Mouse (Mus musculus) neural tube, embryonic 14.5 days (tissue): Measurements from ENCODE around the gene Naa80. TPM values are rescaled to one million over a fixed set of nuclear protein-coding genes. Genes with fewer than 3 reads are reported as not detected.

Experiments
- ATAC-seq: fragments of 200-750 bp; cut with Nextera tagmentation; 2 replicates; pipeline ENCODE4 v1.8.0; 2017; ENCODE audit warnings: low read depth, mild to moderate bottlenecking, moderate TSS enrichment, moderate library complexity
- H3K27ac ChIP-seq: fragments of 300-500 bp; sonication (generic); 2 replicates; pipeline ENCODE4 v1.5.1; 2014; ENCODE audit warnings: low read depth, mild to moderate bottlenecking, control low read depth, low read length, moderate library complexity, mixed read lengths
- H3K27me3 ChIP-seq: fragments of 300-500 bp; sonication (generic); 2 replicates; pipeline ENCODE4 v1.6.1; 2014; ENCODE audit warnings: low read length; ENCODE audit not compliant: control insufficient read depth, insufficient read depth
- H3K36me3 ChIP-seq: fragments of 300-500 bp; sonication (generic); 2 replicates; pipeline ENCODE4 v1.6.1; 2014; ENCODE audit warnings: low read length, mixed read lengths; ENCODE audit not compliant: control insufficient read depth, insufficient read depth
- H3K4me1 ChIP-seq: fragments of 300-500 bp; sonication (generic); 2 replicates; pipeline ENCODE4 v1.6.1; 2014; ENCODE audit warnings: low read length; ENCODE audit not compliant: control insufficient read depth, insufficient read depth
- H3K4me2 ChIP-seq: fragments of 300-500 bp; sonication (generic); 2 replicates; pipeline ENCODE4 v1.6.1; 2014; ENCODE audit warnings: mild to moderate bottlenecking, low read depth, low read length, control low read depth
- H3K4me3 ChIP-seq: fragments of 300-500 bp; sonication (generic); 2 replicates; pipeline ENCODE4 v1.5.1; 2014; ENCODE audit warnings: low read depth, low read length, control low read depth, mixed read lengths
- H3K9ac ChIP-seq: fragments of 300-500 bp; sonication (generic); replicated peaks from 2 replicates; pipeline ENCODE4 v1.6.1; 2014; ENCODE audit warnings: low read depth, mild to moderate bottlenecking, control low read depth, low read length, mixed read lengths
- H3K9me3 ChIP-seq: fragments of 300-500 bp; sonication (generic); 2 replicates; pipeline ENCODE4 v1.6.1; 2016; ENCODE audit warnings: low read length; ENCODE audit not compliant: control insufficient read depth
- WGBS: fragments of 180-500 bp; shearing (Covaris S2); extraction: QIAGEN DNeasy Blood & Tissue Kit; methylation state at CpG from one replicate; pipeline ENCODE4 v1.1.7; 2014; 5-methylcytosine and 5-hydroxymethylcytosine counted together
- polyA plus RNA-seq: library from polyadenylated mRNA; unstranded; fragments of >200 nt; fragmentation: Nextera tagmentation; extraction: Ambion mirVana; gene quantifications from 2 replicates; pipeline ENCODE4 v1.2.1, GENCODE M21; 2014

The Naa80 gene
- polyA plus RNA-seq, 1 experiment from 2014 or later, result 15.6 TPM

DNA sequence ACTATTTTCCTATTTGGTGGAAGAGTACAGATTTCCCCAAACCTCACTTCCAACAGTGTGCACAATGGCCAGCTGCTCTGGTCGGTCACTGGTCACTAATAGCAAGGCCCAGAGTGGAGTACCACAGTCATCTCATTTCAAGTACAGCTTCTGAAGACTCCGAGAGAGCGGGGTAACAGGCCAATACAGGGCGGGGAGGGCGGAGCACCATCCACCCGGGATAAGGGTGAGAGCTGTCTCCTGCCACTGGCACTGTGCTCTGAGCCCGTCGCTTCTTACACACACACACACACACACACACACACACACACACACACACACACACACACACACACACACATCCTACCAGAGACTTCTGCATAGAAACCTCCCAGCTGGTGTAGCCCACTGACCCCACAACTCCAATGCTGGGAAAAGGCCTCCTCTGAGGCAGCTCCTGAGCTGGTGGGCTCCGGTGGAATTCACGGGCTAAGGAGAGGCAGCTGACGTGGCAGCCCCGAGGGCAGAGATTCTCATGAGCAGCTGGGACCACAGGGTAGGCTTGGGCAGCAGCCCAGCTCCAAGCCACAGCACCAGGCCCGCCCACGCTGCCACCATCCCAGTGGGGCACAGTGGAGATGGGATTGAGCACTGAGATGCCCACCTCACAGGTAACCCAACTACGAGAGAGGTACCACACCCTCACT is 47.6 kb downstream of the Naa80 start:
- H3K36me3 ChIP-seq, result no peaks in the 10 kb centered on the region
- ATAC-seq, result peak; percentile 31; the same call in 1 of the 2 replicates
- H3K4me3 ChIP-seq, result no peak overlapping the region
- peak overlapping the region; percentile 91 for H3K27ac ChIP-seq
- no peaks in the 10 kb centered on the region for H3K27me3 ChIP-seq
- WGBS, result 28% methylated on average over 13 of the region's 15 CpGs
- peaks cover 54% of the 10 kb centered on the region for H3K4me1 ChIP-seq
- no peaks in the 10 kb centered on the region for H3K9me3 ChIP-seq
- peak overlapping the region; percentile 23 for H3K4me2 ChIP-seq
- peak overlapping the region; percentile 48 for H3K9ac ChIP-seq

DNA sequence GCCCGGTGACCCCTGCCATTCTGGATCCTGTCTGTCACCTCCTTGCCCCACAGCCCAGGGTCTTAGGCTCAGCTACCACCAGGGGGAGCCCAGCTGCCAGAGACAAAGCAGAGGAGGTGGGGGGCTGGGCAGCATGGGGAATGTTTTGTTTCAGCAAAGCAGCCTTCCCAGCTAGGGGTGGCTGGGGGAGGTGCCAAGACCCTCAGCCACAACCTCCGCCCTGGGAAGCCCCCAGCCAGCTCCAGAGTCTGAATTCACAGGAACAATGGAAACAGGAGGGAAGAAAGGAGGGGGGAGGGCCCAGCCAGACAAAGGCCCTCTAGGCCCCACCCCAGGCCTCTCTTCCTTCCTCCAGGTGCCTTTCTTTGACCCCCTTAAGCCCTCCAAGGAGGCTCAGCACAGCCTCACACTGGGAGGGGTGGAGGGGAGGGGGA is 48.2 kb downstream of the Naa80 start:
- Histone ChIP-seq H3K27me3 (no peaks in the 10 kb centered on the region), H3K9me3 (no peaks in the 10 kb centered on the region), H3K4me3 (no peak overlapping the region), H3K27ac (peak overlapping the region; percentile 91), H3K4me2 (peak overlapping the region; percentile 23), H3K4me1 (peaks cover 59% of the 10 kb centered on the region), H3K9ac (peak overlapping the region; percentile 48), H3K36me3 (no peaks in the 10 kb centered on the region)
- WGBS, result 5% methylated on average over 2 of the region's 2 CpGs
- peak; percentile 62 for ATAC-seq

DNA sequence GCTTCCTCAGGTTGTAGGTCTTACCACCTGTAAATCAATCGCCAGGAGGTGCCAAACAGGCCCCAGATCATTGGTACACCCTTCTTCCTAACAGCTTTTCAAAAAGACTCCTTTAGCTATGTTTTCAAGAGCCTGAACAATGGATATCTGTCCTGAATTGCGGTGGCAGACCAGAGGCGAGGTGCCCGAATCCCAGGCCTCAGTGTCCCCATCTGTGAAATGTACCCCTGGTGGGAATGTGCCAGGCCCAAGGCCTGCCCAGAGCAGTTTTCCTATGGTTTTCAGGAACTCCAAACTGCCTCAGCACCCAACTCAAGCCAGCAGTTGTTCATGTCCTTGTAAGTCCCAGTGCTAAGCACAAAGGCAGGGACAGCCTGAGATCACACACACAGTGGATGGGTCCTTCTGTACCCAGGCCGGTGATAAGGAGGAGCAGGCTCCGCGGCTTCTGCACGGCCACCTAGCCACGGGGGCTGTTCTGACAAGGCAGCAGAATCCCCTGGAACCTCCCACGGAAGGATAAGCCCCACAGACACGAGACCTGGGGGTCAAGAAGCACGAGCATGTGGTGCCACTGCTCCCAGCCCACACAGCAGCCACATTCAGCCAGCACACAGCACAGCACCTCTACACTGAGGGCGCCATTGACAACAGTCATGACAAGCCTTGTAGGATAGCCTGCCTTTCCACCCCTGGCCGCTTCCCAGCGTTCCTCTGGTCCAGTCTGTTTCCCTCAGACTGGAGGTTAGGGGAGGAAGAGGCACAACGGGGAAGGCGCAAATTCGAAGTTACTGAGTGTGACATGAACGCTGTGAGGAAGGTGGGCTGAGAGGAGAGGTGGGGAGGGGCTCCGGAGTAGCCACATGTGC is 48.9 kb downstream of the Naa80 start:
- ATAC-seq, result no peak
- Histone ChIP-seq H3K4me3 (no peak overlapping the region), H3K4me2 (peak overlapping the region; percentile 23)

DNA sequence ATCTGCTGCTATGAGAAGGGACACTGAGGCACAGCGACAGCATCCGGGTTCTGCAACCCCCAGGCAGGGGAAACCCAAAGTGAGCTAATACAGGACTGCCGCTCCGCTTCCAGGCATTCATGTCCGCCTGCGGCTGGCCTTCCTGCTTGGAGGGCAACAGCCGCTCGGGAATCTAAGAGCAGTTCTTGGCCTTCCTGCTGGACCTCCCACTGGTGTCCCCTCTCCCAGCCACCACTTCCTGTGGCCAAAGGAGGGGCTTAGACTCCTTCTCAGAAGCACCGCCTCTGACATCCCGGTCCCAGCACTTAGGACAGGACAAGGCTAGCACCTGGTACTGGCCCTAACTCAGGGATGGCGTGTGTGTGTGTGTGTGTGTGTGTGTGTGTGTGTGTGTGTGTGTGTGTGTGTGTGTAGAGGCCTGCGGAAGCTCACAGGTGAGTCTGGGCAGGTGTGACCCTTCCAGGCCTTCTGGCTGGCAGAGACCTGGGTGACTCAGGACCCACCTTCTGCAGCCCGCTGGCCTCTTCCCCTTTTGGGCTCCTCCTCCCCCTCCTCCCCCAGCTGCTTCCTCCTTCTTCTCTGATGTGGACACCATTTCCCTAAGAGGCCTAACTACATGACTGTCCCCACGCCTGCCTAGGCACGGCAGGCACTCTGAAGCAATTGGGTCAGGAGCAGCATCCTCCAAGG is 50.2 kb downstream of the Naa80 start:
- no peaks in the 10 kb centered on the region for H3K36me3 ChIP-seq
- H3K4me1 ChIP-seq, result peaks cover 73% of the 10 kb centered on the region
- H3K4me3 ChIP-seq, result no peak overlapping the region
- peak overlapping the region; percentile 91 for H3K27ac ChIP-seq
- no peaks in the 10 kb centered on the region for H3K9me3 ChIP-seq
- ATAC-seq, result no peak
- H3K4me2 ChIP-seq, result peak overlapping the region; percentile 27; the same call in 1 of the 2 replicates
- 39% methylated on average over 15 of the region's 15 CpGs for WGBS
- peak overlapping the region; percentile 48 for H3K9ac ChIP-seq
- H3K27me3 ChIP-seq, result no peaks in the 10 kb centered on the region

More for the DNA sequence above, 48.9 kb downstream of the Naa80 start:
- no peaks in the 10 kb centered on the region for H3K36me3 ChIP-seq
- peak overlapping the region; percentile 91 for H3K27ac ChIP-seq
- peaks cover 67% of the 10 kb centered on the region for H3K4me1 ChIP-seq
- WGBS, result 16% methylated on average over 20 of the region's 20 CpGs
- H3K9ac ChIP-seq, result peak overlapping the region; percentile 48
- no peaks in the 10 kb centered on the region for H3K27me3 ChIP-seq
- no peaks in the 10 kb centered on the region for H3K9me3 ChIP-seq

DNA sequence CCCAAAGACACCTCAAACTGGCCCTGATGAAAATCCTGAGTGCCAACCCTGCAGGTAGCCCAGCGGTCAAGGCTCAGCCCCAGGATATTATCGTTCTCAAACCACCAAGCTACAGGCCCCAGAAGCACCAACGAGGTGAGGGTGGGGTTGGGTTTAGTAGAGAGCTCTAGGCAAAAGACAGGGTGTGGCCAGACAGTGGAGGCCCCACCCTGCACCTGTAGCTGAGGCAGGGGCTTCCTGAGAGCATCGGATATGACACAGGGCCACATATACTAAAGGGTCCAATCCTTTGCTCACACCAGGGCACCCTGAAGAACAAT is 50.7 kb downstream of the Naa80 start:
- WGBS, result 19% methylated on average over 4 of the region's 4 CpGs

DNA sequence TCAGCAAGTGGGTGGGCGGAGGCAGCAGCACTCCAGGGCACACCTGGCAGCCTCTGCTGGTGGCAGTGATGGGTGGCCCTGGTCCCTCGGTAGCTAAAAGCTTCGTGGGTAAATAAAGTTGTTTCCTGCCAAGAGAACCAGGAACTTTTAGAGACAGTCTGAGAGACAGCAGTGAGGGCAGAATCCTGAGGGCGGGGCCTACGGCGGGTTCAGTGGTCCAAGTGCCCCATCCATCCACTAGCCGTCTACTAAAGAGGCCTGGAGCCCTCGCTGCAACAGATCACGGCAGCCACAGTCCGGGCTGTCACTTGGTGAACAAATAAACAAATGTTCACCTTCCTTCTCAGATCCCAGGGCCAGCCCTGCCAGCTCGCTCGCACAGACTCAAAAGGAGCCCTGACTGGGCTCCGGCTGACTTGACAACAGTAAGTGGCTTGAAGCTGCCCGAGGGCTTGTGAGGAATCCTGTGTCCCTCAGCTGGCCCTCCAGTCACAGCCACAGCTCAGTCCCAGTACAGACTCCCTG is 51.3 kb downstream of the Naa80 start:
- Histone ChIP-seq H3K27ac (peak overlapping the region; percentile 90), H3K4me1 (peaks cover 76% of the 10 kb centered on the region), H3K4me3 (no peak overlapping the region), H3K27me3 (no peaks in the 10 kb centered on the region), H3K36me3 (no peaks in the 10 kb centered on the region), H3K4me2 (peak overlapping the region; percentile 27; the same call in 1 of the 2 replicates), H3K9me3 (no peaks in the 10 kb centered on the region), H3K9ac (peak overlapping the region; percentile 41; the same call in 1 of the 2 replicates)
- 0 out of 2 replicates have a peak, but pooled peaks have one; percentile 3 for ATAC-seq
- WGBS, result 8% methylated on average over 14 of the region's 14 CpGs

More for the DNA sequence above, 50.7 kb downstream of the Naa80 start:
- Histone ChIP-seq H3K27me3 (no peaks in the 10 kb centered on the region), H3K27ac (peak overlapping the region; percentile 90), H3K4me1 (peaks cover 78% of the 10 kb centered on the region), H3K9ac (no peak overlapping the region), H3K4me2 (peak overlapping the region; percentile 27; the same call in 1 of the 2 replicates), H3K4me3 (no peak overlapping the region), H3K9me3 (no peaks in the 10 kb centered on the region), H3K36me3 (no peaks in the 10 kb centered on the region)
- no peak for ATAC-seq

DNA sequence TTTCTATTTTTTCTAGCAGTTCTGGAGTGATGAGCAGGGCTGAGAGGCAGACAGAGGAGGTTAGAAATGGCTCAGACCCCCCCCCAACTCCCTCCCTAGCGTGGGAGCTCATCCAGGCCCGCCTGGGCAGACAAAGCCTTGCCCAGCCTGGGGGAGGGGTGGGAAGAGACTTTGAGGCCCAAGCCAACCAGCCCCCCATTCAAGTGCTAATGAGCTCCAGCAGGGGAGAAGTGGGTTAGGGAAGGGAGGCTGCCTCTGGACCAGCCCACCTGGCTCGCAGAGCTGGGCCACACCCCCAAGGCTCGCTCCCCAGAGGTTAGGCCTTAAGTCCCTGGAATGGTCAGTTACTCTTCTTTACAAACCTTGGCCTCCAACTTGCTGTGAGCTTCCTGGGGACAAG is 51.9 kb downstream of the Naa80 start:
- Histone ChIP-seq H3K9me3 (no peaks in the 10 kb centered on the region), H3K27ac (peak overlapping the region; percentile 90), H3K4me3 (no peak overlapping the region), H3K4me2 (peak overlapping the region; percentile 27; the same call in 1 of the 2 replicates), H3K9ac (peak overlapping the region; percentile 41; the same call in 1 of the 2 replicates), H3K36me3 (no peaks in the 10 kb centered on the region), H3K4me1 (peaks cover 77% of the 10 kb centered on the region), H3K27me3 (no peaks in the 10 kb centered on the region)
- ATAC-seq, result peak; percentile 15; the same call in 1 of the 2 replicates
- 4% methylated on average over 4 of the region's 4 CpGs for WGBS

DNA sequence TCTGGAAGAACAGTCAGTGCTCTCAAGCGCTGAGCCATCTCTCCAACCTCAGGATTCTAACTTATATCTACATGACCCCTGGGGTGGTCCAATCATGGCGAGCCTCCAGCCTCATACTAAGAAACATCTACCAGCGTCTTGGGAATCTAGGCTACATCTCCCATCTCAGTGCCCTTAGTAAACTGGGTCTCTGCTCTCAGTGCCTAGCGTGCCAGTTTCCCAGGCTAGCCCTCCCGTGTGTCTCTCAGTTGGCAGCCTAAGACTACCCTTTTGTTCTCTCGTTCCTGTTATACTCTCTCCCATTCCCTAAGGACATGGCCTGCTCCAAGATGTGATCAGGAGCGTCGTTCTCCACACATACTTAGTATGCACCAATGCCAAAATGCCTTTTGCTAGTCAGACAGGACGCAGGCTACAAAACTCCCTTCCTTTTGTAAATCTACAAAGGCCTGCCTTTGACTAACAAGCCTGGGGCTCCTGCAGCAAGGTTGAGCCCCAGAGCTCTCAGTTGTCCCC is 52.7 kb downstream of the Naa80 start:
- no peaks in the 10 kb centered on the region for H3K36me3 ChIP-seq
- H3K4me3 ChIP-seq, result no peak overlapping the region
- peak overlapping the region; percentile 1; the same call in 1 of the 2 replicates for H3K9ac ChIP-seq
- peaks cover 74% of the 10 kb centered on the region for H3K4me1 ChIP-seq
- peak overlapping the region; percentile 99 for H3K4me2 ChIP-seq
- 26% methylated on average over 9 of the region's 9 CpGs for WGBS
- no peaks in the 10 kb centered on the region for H3K9me3 ChIP-seq
- H3K27ac ChIP-seq, result peak overlapping the region; percentile 90
- ATAC-seq, result no peak
- H3K27me3 ChIP-seq, result no peaks in the 10 kb centered on the region
